Mouse (Mus musculus) cerebellum, adult 9-10 months (tissue): ENCODE results near the gene Rab15.

Experiments
- DNase-seq: peaks from one replicate; pipeline ENCODE4 v3.0.0; 2022

Gene Rab15

GRCm38 (mm10) chr12:76776898-76777297 lies 45.8 kb downstream of the Rab15 start:
- DNase-seq = no peak

GRCm38 (mm10) chr12:76775132-76775531 lies 47.6 kb downstream of the Rab15 start:
- DNase-seq = no peak

- DNase-seq = no peak
These were observed 48.1 kb downstream of the Rab15 start for GRCm38 (mm10) chr12:76774652-76775051.

GRCm38 (mm10) chr12:76771540-76771939 lies 51.2 kb downstream of the Rab15 start:
- DNase-seq = no peak

GRCm38 (mm10) chr12:76770841-76771500 lies 51.7 kb downstream of the Rab15 start:
- DNase-seq = no peak

- DNase-seq = no peak
These were observed 56.6 kb downstream of the Rab15 start for GRCm38 (mm10) chr12:76765901-76766630.

GRCm38 (mm10) chr12:76765354-76765851 lies 57.3 kb downstream of the Rab15 start, which contains the start of the genes Churc1 and Fntb:
Gene Churc1 (plus strand): TSS chr12:76765538.
Gene Fntb (plus strand): TSS chr12:76765589.
- DNase-seq = peak; percentile 83

- peak; percentile 90 for DNase-seq
These were observed 69.9 kb downstream of the Rab15 start for GRCm38 (mm10) chr12:76752652-76753318.

GRCm38 (mm10) chr12:76750866-76751459 lies 71.7 kb downstream of the Rab15 start:
- peak; percentile 71 for DNase-seq
